Mouse (Mus musculus) testis, adult 2 months (tissue): Measurements from ENCODE around the gene Slc39a11.

ENCODE experiments used
- CTCF ChIP-seq: fragments of 200-500 bp; IDR thresholded peaks from 2 replicates; pipeline ENCODE4 v1.5.1; 2012; ENCODE audit warnings: low read depth, mild to moderate bottlenecking, inconsistent platforms, low read length, moderate library complexity; ENCODE audit not compliant: control insufficient read depth, insufficient read depth, insufficient replicate concordance
- POLR2A ChIP-seq: fragments of 200-500 bp; IDR thresholded peaks from 2 replicates; pipeline ENCODE4 v1.6.1; 2012; ENCODE audit warnings: low read depth, mild to moderate bottlenecking, inconsistent platforms, low read length, moderate library complexity; ENCODE audit not compliant: control insufficient read depth

GRCm38 (mm10) chr11:113197624-113198023, 452.3 kb downstream of the Slc39a11 start:
- TF ChIP-seq CTCF (no peak), POLR2A (no peak)
